ENCODE assay signal across 22 mouse cellular contexts in the genomic region with DNA sequence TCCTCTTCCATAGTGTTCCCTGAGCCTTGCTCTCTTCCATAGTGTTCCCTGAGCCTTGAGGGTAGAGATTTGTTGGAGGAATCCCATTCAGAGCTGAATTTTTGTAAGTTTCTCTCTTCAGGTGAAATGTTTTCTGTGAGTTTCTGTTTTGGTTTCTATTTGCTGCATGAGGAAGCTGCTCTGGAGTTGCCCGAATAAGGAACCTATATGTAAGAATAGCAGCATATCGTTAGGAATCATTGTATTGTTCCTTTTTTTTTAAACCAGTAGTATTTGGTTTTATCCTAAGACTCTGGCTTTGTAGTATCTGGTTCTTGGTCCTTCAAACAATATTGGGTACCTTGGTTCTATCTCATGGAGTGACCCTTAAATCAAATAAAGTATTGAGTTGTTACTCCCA.
"Had no signal": no experiment of that assay in that cellular context is flagged by ENCODE, and none has a peak within 500 bp of the region (broad histone marks: within the 10 kb centered on the region; RNA-seq: fewer than 3 reads in every experiment).

No protein-coding gene starts in this region.

- ATAC-seq: forebrain, embryonic 13.5 days; forebrain, embryonic 14.5 days; forebrain, embryonic 15.5 days; forebrain, embryonic 16.5 days; forebrain, postnatal 0 days had no signal

- DNase-seq: cerebellum, adult 2 months; cerebellum, adult 8-10 months; cerebellum, adult 9-10 months; cerebellum, adult 9-11 months; cerebellum, postnatal 10 days; cerebellum, postnatal 14 days; cerebellum, postnatal 25 days; cerebellum, postnatal 36 days; embryo, embryonic 11 days; forebrain, postnatal 0 days; gastrocnemius, adult 2 months; gastrocnemius, postnatal 10 days; gastrocnemius, postnatal 14 days; gastrocnemius, postnatal 25 days; gastrocnemius, postnatal 36 days; heart, adult 11 months; heart, adult 18-20 months; heart, adult 2 months had no signal
